Mouse (Mus musculus) right cerebral cortex, postnatal 25 days (tissue): ENCODE results near the gene 2410137M14Rik.
"Not testable (repeated sequence)": the region's sequence is repeated elsewhere in the genome, so short reads cannot be mapped to it uniquely, and the experiment has no call there.

ENCODE experiments used
- DNase-seq: peaks from one replicate; pipeline ENCODE4 v3.0.0; 2022

2410137M14Rik gene

GRCm38 (mm10) chr17:36993770-36994325 is 12.8 kb upstream of the 2410137M14Rik start:
- DNase-seq: no peak

- DNase-seq: no peak
These were observed 11.5 kb upstream of the 2410137M14Rik start for GRCm38 (mm10) chr17:36992336-36993104.

- DNase-seq: not testable (repeated sequence)
These were observed 9.6 kb upstream of the 2410137M14Rik start for GRCm38 (mm10) chr17:36990630-36991029.

- DNase-seq: no peak
These were observed 8.4 kb upstream of the 2410137M14Rik start, which contains the start of gene H2-M5 for GRCm38 (mm10) chr17:36989437-36989836. TSS of gene H2-M5 (minus strand) at chr17:36989537.

- no peak for DNase-seq
These were observed 7.4 kb upstream of the 2410137M14Rik start for GRCm38 (mm10) chr17:36988475-36988874.

GRCm38 (mm10) chr17:36982253-36983155 is 1.5 kb upstream of the 2410137M14Rik start:
- no peak for DNase-seq

- DNase-seq: no peak
These were observed 808 bp upstream of the 2410137M14Rik start for GRCm38 (mm10) chr17:36981845-36982244.

GRCm38 (mm10) chr17:36973271-36973787 is 7.7 kb downstream of the 2410137M14Rik start:
- DNase-seq: no peak

- no peak for DNase-seq
These were observed 8.2 kb downstream of the 2410137M14Rik start for GRCm38 (mm10) chr17:36972791-36973190.

GRCm38 (mm10) chr17:36971172-36971850 is 9.7 kb downstream of the 2410137M14Rik start:
- DNase-seq: no peak

GRCm38 (mm10) chr17:36970316-36970890 is 10.6 kb downstream of the 2410137M14Rik start:
- no peak for DNase-seq

GRCm38 (mm10) chr17:36966875-36967274 is 14.2 kb downstream of the 2410137M14Rik start:
- no peak for DNase-seq

GRCm38 (mm10) chr17:36961125-36961524 is 19.9 kb downstream of the 2410137M14Rik start:
- DNase-seq: no peak

- DNase-seq: no peak
These were observed 22.2 kb downstream of the 2410137M14Rik start for GRCm38 (mm10) chr17:36958884-36959283.

GRCm38 (mm10) chr17:36957999-36958743 is 22.9 kb downstream of the 2410137M14Rik start, which contains the start of the genes Znrd1 and Znrd1as:
TSS of gene Znrd1 (minus strand) at chr17:36958559.
TSS of gene Znrd1as (plus strand) at chr17:36958592.
- DNase-seq: peak; percentile 94

GRCm38 (mm10) chr17:36953062-36953461 is 28.0 kb downstream of the 2410137M14Rik start:
- DNase-seq: no peak

- DNase-seq: no peak
These were observed 28.4 kb downstream of the 2410137M14Rik start for GRCm38 (mm10) chr17:36952631-36953030.

- DNase-seq: peak; percentile 95
These were observed 29.8 kb downstream of the 2410137M14Rik start, which contains the start of gene Ppp1r11 for GRCm38 (mm10) chr17:36950981-36951947. TSS of gene Ppp1r11 (minus strand) at chr17:36951741.

GRCm38 (mm10) chr17:36949265-36949664 is 31.8 kb downstream of the 2410137M14Rik start:
- DNase-seq: no peak

- no peak for DNase-seq
These were observed 32.8 kb downstream of the 2410137M14Rik start for GRCm38 (mm10) chr17:36948286-36948685.
